Mouse (Mus musculus): ENCODE measurements at regions not wholly inside any gene's neighbourhood (a gene's known extent, or its start where the extent isn't known, plus 50 kb on each side); places are given as distances from the start of the nearest gene placed in this dataset.

DNA sequence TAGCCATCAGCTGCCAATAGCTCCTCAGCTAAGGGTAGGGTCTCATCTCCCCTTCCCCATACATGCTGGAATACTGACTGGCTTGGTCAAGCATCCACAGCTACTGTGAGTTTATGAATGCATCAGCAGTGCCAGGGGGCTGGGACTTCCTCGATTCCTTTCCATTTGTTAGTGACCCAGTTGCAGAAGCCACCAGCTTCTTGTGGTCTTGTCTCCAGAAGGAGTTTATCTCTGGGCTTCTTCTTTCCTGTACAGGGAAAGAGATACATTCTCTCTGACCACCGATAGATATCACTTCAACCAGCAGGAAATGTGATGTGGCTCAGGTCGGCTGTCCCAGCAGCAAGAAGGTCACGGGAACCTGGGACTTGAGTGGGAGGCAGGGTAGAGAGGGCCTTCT lies 127.0 kb downstream of the 9530068E07Rik start:
- Histone ChIP-seq H3K9me3 (replicated peaks; ENCODE audit: low read length) (no peaks in the 10 kb centered on the region), H3K4me2 (ENCODE audit: low read length) (no peak overlapping the region), H3K4me1 (replicated peaks; ENCODE audit: insufficient read depth, low read length) (no peaks in the 10 kb centered on the region), H3K9ac (ENCODE audit: low read depth, low read length) (no peak overlapping the region), H3K4me3 (replicated peaks; ENCODE audit: low read depth, low read length) (no peak overlapping the region), H3K27ac (no peak overlapping the region), H3K36me3 (ENCODE audit: insufficient read depth, low read length) (no peaks in the 10 kb centered on the region), H3K27me3 (ENCODE audit: insufficient read depth, low read length) (no peaks in the 10 kb centered on the region)
- DNase-seq (ENCODE audit: low spot score) (no peak), ATAC-seq (replicated peaks; ENCODE audit: low FRiP score, low read depth) (no peak)
- no peak for TF ChIP-seq CTCF (IDR thresholded peaks at IDR 0.05; ENCODE audit: low read depth)
- 60% methylated on average over 4 of the region's 4 CpGs for WGBS

DNA sequence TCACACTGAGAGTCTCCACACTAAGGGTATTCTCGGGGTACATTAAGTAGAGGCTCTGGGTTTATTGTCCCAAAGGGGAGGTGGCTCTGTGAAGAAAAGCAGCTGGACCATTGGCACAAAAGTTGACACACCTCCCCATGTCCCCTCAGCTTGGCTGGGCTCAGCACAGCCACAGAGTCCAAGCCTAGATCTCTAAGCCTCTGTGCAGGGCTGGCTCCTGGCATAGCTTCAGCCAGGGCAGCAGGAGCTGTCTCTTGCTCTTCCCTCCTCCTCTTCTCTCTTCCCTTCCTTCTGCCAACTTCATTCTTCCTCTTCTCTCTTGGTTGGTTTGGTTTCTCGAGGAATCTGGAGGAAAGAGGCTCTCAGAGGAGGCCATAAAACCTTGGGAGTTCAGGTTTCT lies 127.4 kb downstream of the 9530068E07Rik start:
- no peak for DNase-seq (ENCODE audit: low spot score)
- 42% methylated on average over 2 of the region's 2 CpGs for WGBS
- TF ChIP-seq CTCF (IDR thresholded peaks at IDR 0.05; ENCODE audit: low read depth) = no peak
- no peaks in the 10 kb centered on the region for H3K9me3 ChIP-seq (replicated peaks; ENCODE audit: low read length)
- H3K36me3 ChIP-seq (ENCODE audit: insufficient read depth, low read length) = no peaks in the 10 kb centered on the region
- H3K9ac ChIP-seq (ENCODE audit: low read depth, low read length) = no peak overlapping the region
- no peaks in the 10 kb centered on the region for H3K4me1 ChIP-seq (replicated peaks; ENCODE audit: insufficient read depth, low read length)
- no peak overlapping the region for H3K4me3 ChIP-seq (replicated peaks; ENCODE audit: low read depth, low read length)
- no peak overlapping the region for H3K4me2 ChIP-seq (ENCODE audit: low read length)
- no peaks in the 10 kb centered on the region for H3K27me3 ChIP-seq (ENCODE audit: insufficient read depth, low read length)
- H3K27ac ChIP-seq = no peak overlapping the region
- ATAC-seq (replicated peaks; ENCODE audit: low FRiP score, low read depth) = no peak

DNA sequence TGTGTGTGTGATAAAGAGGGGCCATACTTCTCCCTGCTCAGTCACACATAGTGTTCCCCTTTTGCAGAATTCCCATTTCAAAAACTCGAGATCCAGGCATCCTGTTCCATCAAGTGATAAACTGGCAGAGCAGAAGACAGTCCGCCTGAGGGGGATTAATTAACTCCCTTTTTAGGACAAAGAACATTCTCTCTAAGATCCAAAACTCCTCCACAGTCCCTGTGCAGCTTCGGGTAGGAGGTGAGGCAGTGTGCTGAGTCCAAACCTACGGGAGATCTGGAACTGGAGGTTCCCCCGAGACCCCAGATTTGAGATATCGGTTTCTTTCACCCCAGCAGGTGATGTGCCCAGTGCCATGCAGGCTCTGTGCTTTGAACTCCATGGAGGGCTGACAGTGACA lies 129.2 kb downstream of the 9530068E07Rik start:
- Histone ChIP-seq H3K4me2 (ENCODE audit: low read length) (no peak overlapping the region), H3K9ac (ENCODE audit: low read depth, low read length) (no peak overlapping the region), H3K9me3 (replicated peaks; ENCODE audit: low read length) (no peaks in the 10 kb centered on the region), H3K4me1 (replicated peaks; ENCODE audit: insufficient read depth, low read length) (no peaks in the 10 kb centered on the region), H3K4me3 (replicated peaks; ENCODE audit: low read depth, low read length) (no peak overlapping the region), H3K36me3 (ENCODE audit: insufficient read depth, low read length) (no peaks in the 10 kb centered on the region), H3K27ac (no peak overlapping the region), H3K27me3 (ENCODE audit: insufficient read depth, low read length) (no peaks in the 10 kb centered on the region)
- DNase-seq (ENCODE audit: low spot score) (no peak), ATAC-seq (replicated peaks; ENCODE audit: low FRiP score, low read depth) (no peak)
- TF ChIP-seq CTCF (IDR thresholded peaks at IDR 0.05; ENCODE audit: low read depth) = no peak
- 51% methylated on average over 6 of the region's 6 CpGs for WGBS

DNA sequence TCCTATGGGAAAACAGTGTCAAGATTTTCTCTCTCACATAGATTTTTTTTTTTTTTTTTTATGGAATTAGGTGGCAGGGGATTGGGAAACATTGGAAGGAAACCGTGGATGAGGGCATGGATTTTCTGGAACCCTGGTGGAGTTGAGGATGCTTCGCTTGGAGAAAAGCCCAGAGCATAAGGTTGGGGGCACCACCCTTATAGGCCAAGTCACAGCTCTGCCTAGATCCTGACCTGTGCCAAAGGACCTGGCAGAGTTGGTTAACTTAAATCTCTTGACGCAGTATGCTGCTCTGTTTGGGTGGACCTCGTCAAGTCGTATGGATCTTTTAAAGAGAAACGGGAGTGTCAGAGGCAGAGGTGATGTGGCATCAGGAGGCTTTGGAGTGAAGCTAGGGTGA lies 130.1 kb downstream of the 9530068E07Rik start:
- no peak for TF ChIP-seq CTCF (IDR thresholded peaks at IDR 0.05; ENCODE audit: low read depth)
- Histone ChIP-seq H3K9me3 (replicated peaks; ENCODE audit: low read length) (no peaks in the 10 kb centered on the region), H3K4me2 (ENCODE audit: low read length) (no peak overlapping the region), H3K36me3 (ENCODE audit: insufficient read depth, low read length) (no peaks in the 10 kb centered on the region), H3K27me3 (ENCODE audit: insufficient read depth, low read length) (no peaks in the 10 kb centered on the region), H3K4me1 (replicated peaks; ENCODE audit: insufficient read depth, low read length) (no peaks in the 10 kb centered on the region), H3K9ac (ENCODE audit: low read depth, low read length) (no peak overlapping the region), H3K4me3 (replicated peaks; ENCODE audit: low read depth, low read length) (no peak overlapping the region), H3K27ac (no peak overlapping the region)
- DNase-seq (ENCODE audit: low spot score) (no peak), ATAC-seq (replicated peaks; ENCODE audit: low FRiP score, low read depth) (no peak)
- WGBS = 68% methylated on average over 6 of the region's 6 CpGs

DNA sequence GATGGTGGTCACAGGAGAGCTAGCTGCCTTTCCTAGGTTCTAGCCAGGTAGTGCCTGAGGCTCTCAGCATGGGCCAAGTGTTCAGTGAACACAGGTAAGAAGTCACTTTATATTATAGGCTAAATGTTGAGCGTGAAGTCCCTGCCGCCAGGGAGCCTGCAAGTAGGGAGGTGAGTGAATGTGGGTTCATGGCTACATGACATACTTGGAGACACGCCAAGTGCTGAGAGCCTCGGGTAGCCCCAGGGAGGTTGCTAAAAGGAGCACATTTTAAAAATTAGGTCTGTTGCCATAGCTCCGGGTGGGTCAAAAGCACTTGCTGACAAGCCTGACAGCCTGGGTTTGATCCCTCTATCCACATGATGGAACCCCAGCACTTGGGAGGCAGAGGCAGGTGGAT lies 137.2 kb downstream of the 9530068E07Rik start:
- WGBS = 63% methylated on average over 5 of the region's 5 CpGs
- H3K4me3 ChIP-seq (replicated peaks; ENCODE audit: low read depth, low read length) = no peak overlapping the region
- H3K4me1 ChIP-seq (replicated peaks; ENCODE audit: insufficient read depth, low read length) = no peaks in the 10 kb centered on the region
- H3K9ac ChIP-seq (ENCODE audit: low read depth, low read length) = no peak overlapping the region
- no peaks in the 10 kb centered on the region for H3K36me3 ChIP-seq (ENCODE audit: insufficient read depth, low read length)
- no peak overlapping the region for H3K27ac ChIP-seq
- ATAC-seq (replicated peaks; ENCODE audit: low FRiP score, low read depth) (no peak), DNase-seq (ENCODE audit: low spot score) (no peak)
- no peaks in the 10 kb centered on the region for H3K9me3 ChIP-seq (replicated peaks; ENCODE audit: low read length)
- TF ChIP-seq CTCF (IDR thresholded peaks at IDR 0.05; ENCODE audit: low read depth) = no peak
- H3K4me2 ChIP-seq (ENCODE audit: low read length) = no peak overlapping the region
- H3K27me3 ChIP-seq (ENCODE audit: insufficient read depth, low read length) = no peaks in the 10 kb centered on the region

DNA sequence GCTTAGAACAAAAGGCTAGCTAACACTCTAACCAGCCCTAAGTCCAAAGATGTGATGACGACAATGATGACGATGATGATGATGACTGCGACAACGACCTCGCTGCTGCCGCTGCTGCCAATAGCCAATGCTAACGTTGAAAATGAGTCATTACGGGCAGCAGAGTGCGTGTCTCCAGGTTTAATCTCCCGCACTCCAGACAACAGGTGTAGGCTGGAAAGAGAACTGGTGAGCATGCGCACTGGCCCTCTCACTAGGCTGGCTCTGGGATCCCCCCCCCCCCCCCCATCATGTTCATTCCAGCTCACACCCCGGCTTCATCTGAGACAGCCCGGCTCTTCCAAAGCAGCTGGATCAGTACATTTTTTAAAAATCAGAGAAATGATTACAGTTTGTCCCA lies 138.4 kb downstream of the 9530068E07Rik start:
- ATAC-seq (replicated peaks; ENCODE audit: low FRiP score, low read depth) (no peak), DNase-seq (ENCODE audit: low spot score) (no peak)
- no peaks in the 10 kb centered on the region for H3K9me3 ChIP-seq (replicated peaks; ENCODE audit: low read length)
- no peaks in the 10 kb centered on the region for H3K36me3 ChIP-seq (ENCODE audit: insufficient read depth, low read length)
- H3K27me3 ChIP-seq (ENCODE audit: insufficient read depth, low read length) = no peaks in the 10 kb centered on the region
- H3K4me2 ChIP-seq (ENCODE audit: low read length) = no peak overlapping the region
- no peak overlapping the region for H3K4me3 ChIP-seq (replicated peaks; ENCODE audit: low read depth, low read length)
- no peak for TF ChIP-seq CTCF (IDR thresholded peaks at IDR 0.05; ENCODE audit: low read depth)
- no peaks in the 10 kb centered on the region for H3K4me1 ChIP-seq (replicated peaks; ENCODE audit: insufficient read depth, low read length)
- WGBS = 45% methylated on average over 13 of the region's 13 CpGs
- no peak overlapping the region for H3K9ac ChIP-seq (ENCODE audit: low read depth, low read length)
- no peak overlapping the region for H3K27ac ChIP-seq

DNA sequence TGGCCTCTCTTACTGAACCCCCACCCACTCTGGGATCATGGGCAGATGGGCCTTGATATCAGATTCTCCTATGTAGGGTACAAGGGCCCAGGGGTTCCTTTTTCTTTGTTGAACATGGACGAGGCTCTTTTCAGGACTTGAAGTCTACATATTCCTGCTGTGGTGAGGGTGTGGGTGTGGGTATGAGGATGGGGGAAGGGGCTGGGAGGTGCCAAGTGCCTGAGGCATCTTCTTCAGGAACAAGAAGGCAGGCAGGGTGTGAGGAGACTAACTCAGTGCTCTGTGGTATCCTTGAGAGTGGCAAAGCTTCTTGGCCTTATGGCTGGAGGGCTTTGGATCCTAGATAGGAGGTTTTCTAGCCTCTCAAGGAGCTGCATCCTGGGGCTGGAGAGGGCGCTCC lies 140.0 kb downstream of the 9530068E07Rik start:
- ATAC-seq (replicated peaks; ENCODE audit: low FRiP score, low read depth) (no peak), DNase-seq (ENCODE audit: low spot score) (no peak)
- H3K9ac ChIP-seq (ENCODE audit: low read depth, low read length) = no peak overlapping the region
- no peaks in the 10 kb centered on the region for H3K36me3 ChIP-seq (ENCODE audit: insufficient read depth, low read length)
- no peaks in the 10 kb centered on the region for H3K4me1 ChIP-seq (replicated peaks; ENCODE audit: insufficient read depth, low read length)
- H3K4me2 ChIP-seq (ENCODE audit: low read length) = no peak overlapping the region
- H3K9me3 ChIP-seq (replicated peaks; ENCODE audit: low read length) = no peaks in the 10 kb centered on the region
- no peak overlapping the region for H3K27ac ChIP-seq
- WGBS = 84% methylated on average over 2 of the region's 2 CpGs
- H3K27me3 ChIP-seq (ENCODE audit: insufficient read depth, low read length) = no peaks in the 10 kb centered on the region
- no peak for TF ChIP-seq CTCF (IDR thresholded peaks at IDR 0.05; ENCODE audit: low read depth)
- H3K4me3 ChIP-seq (replicated peaks; ENCODE audit: low read depth, low read length) = no peak overlapping the region

Measured in kidney, postnatal 0 days (tissue).